Mouse (Mus musculus): ENCODE results near the gene Dlx3. TPM values are rescaled to one million over a fixed set of nuclear protein-coding genes. Genes with fewer than 3 reads are reported as not detected.

Dlx3 gene
- polyA plus RNA-seq, 2 experiments from 2014 or later: not detected

GRCm38 (mm10) chr11:95125366-95125948, 5.5 kb downstream of the Dlx3 start:
- ATAC-seq: no peak

- no peak for ATAC-seq
These were observed 6.6 kb downstream of the Dlx3 start for GRCm38 (mm10) chr11:95126272-95127245.

- no peak for ATAC-seq
These were observed 8.4 kb downstream of the Dlx3 start for GRCm38 (mm10) chr11:95128359-95128758.

GRCm38 (mm10) chr11:95130668-95131252, 10.8 kb downstream of the Dlx3 start:
- ATAC-seq: no peak

- no peak for ATAC-seq
These were observed 13.4 kb downstream of the Dlx3 start for GRCm38 (mm10) chr11:95133321-95133720.

- ATAC-seq: no peak
These were observed 17.4 kb downstream of the Dlx3 start for GRCm38 (mm10) chr11:95137281-95137680.

- ATAC-seq: no peak
These were observed 20.0 kb downstream of the Dlx3 start for GRCm38 (mm10) chr11:95139871-95140270.

- ATAC-seq: no peak
These were observed 22.3 kb downstream of the Dlx3 start for GRCm38 (mm10) chr11:95142258-95142657.

GRCm38 (mm10) chr11:95142980-95143575, 23.2 kb downstream of the Dlx3 start:
- no peak for ATAC-seq

- no peak for ATAC-seq
These were observed 23.7 kb downstream of the Dlx3 start for GRCm38 (mm10) chr11:95143663-95144062.

- ATAC-seq: no peak
These were observed 24.4 kb downstream of the Dlx3 start for GRCm38 (mm10) chr11:95144091-95144945.

GRCm38 (mm10) chr11:95144946-95145483, 25.1 kb downstream of the Dlx3 start:
- ATAC-seq: no peak

GRCm38 (mm10) chr11:95145851-95146403, 26.0 kb downstream of the Dlx3 start, which contains the start of gene Dlx4:
Gene Dlx4, minus strand, starts transcription at chr11:95146263.
- ATAC-seq: peak; percentile 10

- no peak for ATAC-seq
These were observed 28.8 kb downstream of the Dlx3 start for GRCm38 (mm10) chr11:95148754-95149153.

- no peak for ATAC-seq
These were observed 29.7 kb downstream of the Dlx3 start for GRCm38 (mm10) chr11:95149462-95150268.

GRCm38 (mm10) chr11:95150269-95151049, 30.5 kb downstream of the Dlx3 start:
- no peak for ATAC-seq

- ATAC-seq: no peak
These were observed 33.2 kb downstream of the Dlx3 start for GRCm38 (mm10) chr11:95153116-95153515.

GRCm38 (mm10) chr11:95153681-95154080, 33.8 kb downstream of the Dlx3 start:
- no peak for ATAC-seq

GRCm38 (mm10) chr11:95155511-95155910, 35.6 kb downstream of the Dlx3 start:
- ATAC-seq: no peak

- no peak for ATAC-seq
These were observed 37.4 kb downstream of the Dlx3 start for GRCm38 (mm10) chr11:95157356-95157755.

Measured in activated CD4-positive, CD25-positive, alpha-beta regulatory T cell, adult 4 months (primary cell).